27 mouse cellular contexts compared by ENCODE assay signal in the genomic region with DNA sequence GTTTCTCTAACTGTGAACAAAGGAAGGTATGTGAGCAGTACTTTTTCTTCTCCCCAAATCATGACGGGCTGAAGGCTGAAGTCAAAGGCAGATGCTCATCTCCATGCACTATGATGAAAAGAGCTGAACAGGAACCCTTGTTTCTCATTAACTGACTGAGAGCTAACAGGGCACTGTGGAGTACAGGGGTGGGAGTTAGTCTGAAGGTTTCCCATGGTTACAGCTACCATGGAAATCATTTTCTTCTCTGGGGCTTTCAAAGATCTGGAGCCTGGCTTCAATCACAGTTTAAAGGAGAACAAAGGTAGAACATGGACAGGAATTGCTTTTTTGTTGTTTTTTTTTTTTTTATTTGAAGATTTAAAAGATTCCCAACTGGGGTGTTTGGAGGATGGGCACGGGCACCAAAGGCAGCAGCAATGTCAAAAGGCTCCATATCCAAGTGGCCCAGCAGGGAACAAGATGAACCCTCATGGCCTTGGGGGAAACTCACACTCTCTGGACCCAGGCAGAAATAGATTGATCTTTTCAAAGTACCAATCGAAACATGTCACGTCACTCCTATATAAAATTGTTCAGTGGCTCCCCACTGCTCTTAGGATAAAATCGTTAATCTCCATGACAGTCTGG. TPM values are rescaled to one million over a fixed set of nuclear protein-coding genes. Genes with fewer than 3 reads are reported as not detected.
A peak's percentile ranks its signal among the peaks of the same experiment; 100 is the strongest.
DNase-seq lines count a peak whose midpoint lies in the region; ATAC-seq lines count a peak whose summit lies in the region.
"Had no signal": no experiment of that assay in that cellular context is flagged by ENCODE, and none has a peak within 500 bp of the region (broad histone marks: within the 10 kb centered on the region; RNA-seq: fewer than 3 reads in every experiment).

No protein-coding gene starts in this region.

- H3K4me1 ChIP-seq in forebrain, embryonic 13.5 days = no peaks in the 10 kb centered on the region
- H3K4me1 ChIP-seq in forebrain, embryonic 16.5 days (replicated peaks; ENCODE audit: control insufficient read depth, insufficient read depth, low read length) = peaks cover under 1% of the 10 kb centered on the region
- peaks cover 24% of the 10 kb centered on the region for H3K4me1 ChIP-seq in hindbrain, embryonic 15.5 days (replicated peaks)
- H3K4me1 ChIP-seq in hindbrain, embryonic 14.5 days (replicated peaks; ENCODE audit: control insufficient read depth, insufficient read depth, low read length) = peaks cover 12% of the 10 kb centered on the region
- H3K4me1 ChIP-seq in midbrain, embryonic 14.5 days (ENCODE audit: control insufficient read depth, insufficient read depth, low read length) = peaks cover 7% of the 10 kb centered on the region; the same call in 1 of the 2 replicates
- peaks cover 1% of the 10 kb centered on the region; the same call in 1 of the 2 replicates for H3K4me1 ChIP-seq in midbrain, embryonic 11.5 days (ENCODE audit: control insufficient read depth, insufficient read depth, low read length)
- H3K4me1 ChIP-seq in kidney, embryonic 14.5 days (ENCODE audit: control insufficient read depth, insufficient read depth, low read length) = no peaks in the 10 kb centered on the region

- DNase-seq in hindbrain, embryonic 14.5 days (ENCODE audit: low spot score) = no peak
- DNase-seq in midbrain, embryonic 14.5 days = peak; percentile 50
- DNase-seq in midbrain, embryonic 11.5 days (ENCODE audit: low spot score, missing footprints) = no peak
- no peak for DNase-seq in kidney, postnatal 10 days
- DNase-seq: adrenal gland, adult 8-10 months; cerebellum, adult 11 months; cerebellum, adult 9-10 months; cerebellum, postnatal 36 days; gastrocnemius, postnatal 25 days; heart, adult 18-20 months; heart, postnatal 4 days; kidney, adult 18-20 months; kidney, postnatal 4 days; liver; lung, adult 2 months; lung, postnatal 10 days; right cerebral cortex, adult 18-20 months; spleen, adult 18-20 months; thymus, postnatal 14 days had no signal

- 68% methylated on average over 5 of the region's 5 CpGs for WGBS in forebrain, embryonic 13.5 days
- 57% methylated on average over 5 of the region's 5 CpGs for WGBS in forebrain, embryonic 16.5 days
- WGBS in hindbrain, embryonic 15.5 days = 31% methylated on average over 5 of the region's 5 CpGs
- 27% methylated on average over 5 of the region's 5 CpGs for WGBS in hindbrain, embryonic 14.5 days
- 38% methylated on average over 5 of the region's 5 CpGs for WGBS in midbrain, embryonic 14.5 days
- WGBS in midbrain, embryonic 11.5 days = 60% methylated on average over 5 of the region's 5 CpGs
- WGBS in kidney, embryonic 14.5 days = 84% methylated on average over 5 of the region's 5 CpGs

- no peaks in the 10 kb centered on the region for H3K9me3 ChIP-seq in forebrain, embryonic 13.5 days (replicated peaks)
- H3K9me3 ChIP-seq in forebrain, embryonic 16.5 days (ENCODE audit: control insufficient read depth, low read length) = no peaks in the 10 kb centered on the region
- no peaks in the 10 kb centered on the region for H3K9me3 ChIP-seq in hindbrain, embryonic 15.5 days
- no peaks in the 10 kb centered on the region for H3K9me3 ChIP-seq in hindbrain, embryonic 14.5 days (ENCODE audit: control insufficient read depth, low read length)
- no peaks in the 10 kb centered on the region for H3K9me3 ChIP-seq in midbrain, embryonic 14.5 days (ENCODE audit: control insufficient read depth, low read length)
- no peaks in the 10 kb centered on the region for H3K9me3 ChIP-seq in midbrain, embryonic 11.5 days (ENCODE audit: control insufficient read depth, low read length)
- H3K9me3 ChIP-seq in kidney, embryonic 14.5 days (ENCODE audit: control insufficient read depth, low read length) = no peaks in the 10 kb centered on the region

- H3K27me3 ChIP-seq in forebrain, embryonic 13.5 days = no peaks in the 10 kb centered on the region
- H3K27me3 ChIP-seq in forebrain, embryonic 16.5 days (replicated peaks; ENCODE audit: control insufficient read depth, insufficient read depth, low read length) = no peaks in the 10 kb centered on the region
- H3K27me3 ChIP-seq in hindbrain, embryonic 15.5 days = no peaks in the 10 kb centered on the region
- no peaks in the 10 kb centered on the region for H3K27me3 ChIP-seq in hindbrain, embryonic 14.5 days (ENCODE audit: control insufficient read depth, insufficient read depth, low read length)
- H3K27me3 ChIP-seq in midbrain, embryonic 14.5 days (ENCODE audit: control insufficient read depth, insufficient read depth, low read length) = no peaks in the 10 kb centered on the region
- H3K27me3 ChIP-seq in midbrain, embryonic 11.5 days (ENCODE audit: control insufficient read depth, insufficient read depth, low read length) = no peaks in the 10 kb centered on the region
- H3K27me3 ChIP-seq in kidney, embryonic 14.5 days (ENCODE audit: control insufficient read depth, insufficient read depth, low read length) = no peaks in the 10 kb centered on the region
- H3K27me3 ChIP-seq: CH12.LX had no signal

- H3K4me2 ChIP-seq in forebrain, embryonic 13.5 days = no peak overlapping the region
- no peak overlapping the region for H3K4me2 ChIP-seq in forebrain, embryonic 16.5 days (ENCODE audit: low read length)
- H3K4me2 ChIP-seq in hindbrain, embryonic 15.5 days = no peak overlapping the region
- H3K4me2 ChIP-seq in hindbrain, embryonic 14.5 days (replicated peaks) = no peak overlapping the region
- H3K4me2 ChIP-seq in midbrain, embryonic 14.5 days (ENCODE audit: low read length) = no peak overlapping the region
- no peak overlapping the region for H3K4me2 ChIP-seq in midbrain, embryonic 11.5 days
- H3K4me2 ChIP-seq in kidney, embryonic 14.5 days (replicated peaks; ENCODE audit: low read depth, low read length) = no peak overlapping the region
- H3K4me2 ChIP-seq: heart, embryonic 11.5 days had no signal

- H3K4me3 ChIP-seq in forebrain, embryonic 13.5 days = no peak overlapping the region
- no peak overlapping the region for H3K4me3 ChIP-seq in forebrain, embryonic 16.5 days (replicated peaks; ENCODE audit: low read length)
- H3K4me3 ChIP-seq in hindbrain, embryonic 15.5 days = no peak overlapping the region
- H3K4me3 ChIP-seq in hindbrain, embryonic 14.5 days (replicated peaks; ENCODE audit: low read length) = no peak overlapping the region
- H3K4me3 ChIP-seq in midbrain, embryonic 14.5 days (replicated peaks; ENCODE audit: low read depth, low read length) = no peak overlapping the region
- H3K4me3 ChIP-seq in midbrain, embryonic 11.5 days (ENCODE audit: low read depth, low read length) = no peak overlapping the region
- H3K4me3 ChIP-seq in kidney, embryonic 14.5 days (ENCODE audit: low read length) = no peak overlapping the region

- no peak overlapping the region for H3K9ac ChIP-seq in forebrain, embryonic 13.5 days
- H3K9ac ChIP-seq in forebrain, embryonic 16.5 days (replicated peaks; ENCODE audit: low read depth, low read length) = no peak overlapping the region
- no peak overlapping the region for H3K9ac ChIP-seq in hindbrain, embryonic 15.5 days
- no peak overlapping the region for H3K9ac ChIP-seq in hindbrain, embryonic 14.5 days
- H3K9ac ChIP-seq in midbrain, embryonic 14.5 days (replicated peaks; ENCODE audit: low read length) = no peak overlapping the region
- no peak overlapping the region for H3K9ac ChIP-seq in midbrain, embryonic 11.5 days (ENCODE audit: low read length)
- no peak overlapping the region for H3K9ac ChIP-seq in kidney, embryonic 14.5 days (ENCODE audit: low read depth, low read length)
- H3K9ac ChIP-seq: liver, embryonic 14.5 days had no signal

- peak; percentile 24; the same call in 1 of the 2 replicates for ATAC-seq in forebrain, embryonic 13.5 days
- ATAC-seq in forebrain, embryonic 16.5 days = no peak
- ATAC-seq in hindbrain, embryonic 15.5 days (ENCODE audit: low FRiP score, low read depth) = 0 out of 2 replicates have a peak, but pooled peaks have one; percentile 42
- ATAC-seq in hindbrain, embryonic 14.5 days (ENCODE audit: low FRiP score) = no peak
- ATAC-seq in midbrain, embryonic 14.5 days (ENCODE audit: low FRiP score, low TSS enrichment) = no peak
- no peak for ATAC-seq in midbrain, embryonic 11.5 days (ENCODE audit: low FRiP score)
- no peak for ATAC-seq in kidney, embryonic 14.5 days (ENCODE audit: low FRiP score, low TSS enrichment)

- H3K36me3 ChIP-seq in forebrain, embryonic 13.5 days (ENCODE audit: poor library complexity, severe bottlenecking) = no peaks in the 10 kb centered on the region
- no peaks in the 10 kb centered on the region for H3K36me3 ChIP-seq in forebrain, embryonic 16.5 days (ENCODE audit: control insufficient read depth, insufficient read depth)
- no peaks in the 10 kb centered on the region for H3K36me3 ChIP-seq in hindbrain, embryonic 15.5 days
- H3K36me3 ChIP-seq in hindbrain, embryonic 14.5 days (replicated peaks; ENCODE audit: control insufficient read depth, insufficient read depth) = no peaks in the 10 kb centered on the region
- no peaks in the 10 kb centered on the region for H3K36me3 ChIP-seq in midbrain, embryonic 14.5 days (ENCODE audit: control insufficient read depth, insufficient read depth, low read length)
- no peaks in the 10 kb centered on the region for H3K36me3 ChIP-seq in midbrain, embryonic 11.5 days (ENCODE audit: control insufficient read depth, insufficient read depth, low read length)
- H3K36me3 ChIP-seq in kidney, embryonic 14.5 days (ENCODE audit: control insufficient read depth, insufficient read depth, low read length) = no peaks in the 10 kb centered on the region

- no peak overlapping the region for H3K27ac ChIP-seq in forebrain, embryonic 13.5 days
- no peak overlapping the region for H3K27ac ChIP-seq in forebrain, embryonic 16.5 days (ENCODE audit: low read length)
- no peak overlapping the region for H3K27ac ChIP-seq in hindbrain, embryonic 15.5 days (replicated peaks)
- no peak overlapping the region for H3K27ac ChIP-seq in hindbrain, embryonic 14.5 days
- H3K27ac ChIP-seq in midbrain, embryonic 14.5 days (replicated peaks; ENCODE audit: low read depth, low read length) = no peak overlapping the region
- H3K27ac ChIP-seq in midbrain, embryonic 11.5 days (ENCODE audit: low read depth, low read length) = no peak overlapping the region
- H3K27ac ChIP-seq in kidney, embryonic 14.5 days (ENCODE audit: low read depth, low read length) = no peak overlapping the region
- H3K27ac ChIP-seq: liver, embryonic 14.5 days; macrophage had no signal

RNA-seq across cellular contexts. Expression of a gene that starts 35.3 kb away (rescaled TPM):
- polyA plus RNA-seq in forebrain, embryonic 13.5 days (2015; fragmentation: Nextera tagmentation; extraction: Ambion mirVana) = 4.3 and 5.1 TPM in 2 replicates
- polyA plus RNA-seq in forebrain, embryonic 16.5 days (2015; fragmentation: Nextera tagmentation; extraction: Ambion mirVana) = 9.0 and 11.9 TPM in 2 replicates
- 15.2 and 16.1 TPM in 2 replicates for polyA plus RNA-seq in hindbrain, embryonic 15.5 days (2015; fragmentation: Nextera tagmentation; extraction: Ambion mirVana)
- polyA plus RNA-seq in hindbrain, embryonic 14.5 days (2014; fragmentation: Nextera tagmentation; extraction: Ambion mirVana) = 18.6 and 20.2 TPM in 2 replicates
- polyA plus RNA-seq in midbrain, embryonic 14.5 days (2014; fragmentation: Nextera tagmentation; extraction: Ambion mirVana) = 14.9 and 18.0 TPM in 2 replicates
- 6.8 and 7.7 TPM in 2 replicates for polyA plus RNA-seq in midbrain, embryonic 11.5 days (2014; fragmentation: Nextera tagmentation; extraction: Ambion mirVana)
- 5.8 and 7.4 TPM in 2 replicates for polyA plus RNA-seq in kidney, embryonic 14.5 days (2014; fragmentation: Nextera tagmentation; extraction: Ambion mirVana)

Comparison
In these comparisons a context has a peak if more than half of its experiments do, and no peak if none do; other contexts are left out.
1. ATAC-seq: peak in forebrain, embryonic 13.5 days (single experiment) and hindbrain, embryonic 15.5 days (single experiment); none in forebrain, embryonic 16.5 days (single experiment), hindbrain, embryonic 14.5 days (single experiment), midbrain, embryonic 14.5 days (single experiment), midbrain, embryonic 11.5 days (single experiment) and kidney, embryonic 14.5 days (single experiment).